Mouse (Mus musculus) liver, postnatal 0 days (tissue): ENCODE data around the gene Inhbc. TPM values are rescaled to one million over a fixed set of nuclear protein-coding genes. Genes with fewer than 3 reads are reported as not detected.

ENCODE experiments used
- ATAC-seq: fragments of 200-750 bp; cut with Nextera tagmentation; 2 replicates; pipeline ENCODE4 v1.8.0; 2017; ENCODE audit warnings: mild to moderate bottlenecking, moderate library complexity
- DNase-seq: peaks from one replicate; pipeline ENCODE4 v3.0.0-alpha.2; 2016
- H3K27ac ChIP-seq: fragments of 300-500 bp; sonication (generic); 2 replicates; pipeline ENCODE4 v1.5.1; 2014; ENCODE audit warnings: antibody characterized with exemption, moderate library complexity, mild to moderate bottlenecking, low read depth
- H3K27me3 ChIP-seq: fragments of 300-500 bp; sonication (generic); 2 replicates; pipeline ENCODE4 v1.6.1; 2014; ENCODE audit warnings: low read length, control low read depth, mixed read lengths; ENCODE audit not compliant: insufficient read depth
- H3K36me3 ChIP-seq: fragments of 300-500 bp; sonication (generic); replicated peaks from 2 replicates; pipeline ENCODE4 v1.6.1; 2014; ENCODE audit warnings: mild to moderate bottlenecking, control low read depth, low read length, moderate library complexity, mixed read lengths; ENCODE audit not compliant: insufficient read depth
- H3K4me1 ChIP-seq: fragments of 300-500 bp; sonication (generic); 2 replicates; pipeline ENCODE4 v1.6.1; 2014; ENCODE audit warnings: antibody characterized with exemption, mild to moderate bottlenecking, control low read depth; ENCODE audit not compliant: insufficient read depth
- H3K4me2 ChIP-seq: fragments of 300-500 bp; sonication (generic); 2 replicates; pipeline ENCODE4 v1.6.1; 2014; ENCODE audit warnings: low read depth, mild to moderate bottlenecking, low read length, moderate library complexity, mixed read lengths
- H3K4me3 ChIP-seq: fragments of 300-500 bp; sonication (generic); 2 replicates; pipeline ENCODE4 v1.5.1; 2014; ENCODE audit warnings: low read depth, low read length
- H3K9ac ChIP-seq: fragments of 300-500 bp; sonication (generic); replicated peaks from 2 replicates; pipeline ENCODE4 v1.6.1; 2014; ENCODE audit warnings: mild to moderate bottlenecking, moderate library complexity
- H3K9me3 ChIP-seq: fragments of 300-500 bp; sonication (generic); 2 replicates; pipeline ENCODE4 v1.6.1; 2016; ENCODE audit warnings: mild to moderate bottlenecking, control low read depth, low read length, mixed read lengths
- CTCF ChIP-seq: sonication (generic); IDR thresholded peaks from 2 replicates; pipeline ENCODE4 v1.5.1; 2016; ENCODE audit warnings: antibody characterized with exemption, low read depth
- EP300 ChIP-seq: IDR thresholded peaks from 2 replicates; pipeline ENCODE4 v1.6.1; 2016; ENCODE audit warnings: antibody characterized with exemption, low read depth, mild to moderate bottlenecking
- WGBS: fragments of 180-500 bp; shearing (Covaris S2); extraction: QIAGEN DNeasy Blood & Tissue Kit; methylation state at CpG from one replicate; pipeline ENCODE4 v1.1.7; 2014; ENCODE audit not compliant: insufficient replicate concordance; 5-methylcytosine and 5-hydroxymethylcytosine counted together
- polyA plus RNA-seq: library from polyadenylated mRNA; unstranded; fragments of >200 nt; fragmentation: Nextera tagmentation; extraction: Ambion mirVana; gene quantifications from 2 replicates; pipeline ENCODE4 v1.2.1, GENCODE M21; 2015

The Inhbc gene
- polyA plus RNA-seq, 1 experiment from 2014 or later = 27.2 TPM

- Histone ChIP-seq H3K36me3 (no peaks in the 10 kb centered on the region), H3K4me3 (no peak overlapping the region), H3K9ac (no peak overlapping the region), H3K27ac (no peak overlapping the region), H3K9me3 (no peaks in the 10 kb centered on the region), H3K27me3 (peaks cover 24% of the 10 kb centered on the region), H3K4me1 (peaks cover 6% of the 10 kb centered on the region), H3K4me2 (no peak overlapping the region)
- 45% methylated on average over 1 of the region's 1 CpGs for WGBS
- no peak for TF ChIP-seq CTCF
- ATAC-seq (no peak), DNase-seq (no peak)
Observed at GRCm38 (mm10) chr10:127335271-127335670, 35.0 kb downstream of the Inhbc start.

- WGBS = 56% methylated on average over 5 of the region's 5 CpGs
- peak; percentile 17 for DNase-seq
- no peak overlapping the region for H3K4me3 ChIP-seq
- no peaks in the 10 kb centered on the region for H3K4me1 ChIP-seq
- H3K36me3 ChIP-seq = no peaks in the 10 kb centered on the region
- H3K4me2 ChIP-seq = no peak overlapping the region
- TF ChIP-seq CTCF (peak; percentile 64), EP300 (no peak)
- H3K9ac ChIP-seq = no peak overlapping the region
- peaks cover 10% of the 10 kb centered on the region; the same call in 1 of the 2 replicates for H3K27me3 ChIP-seq
- H3K9me3 ChIP-seq = no peaks in the 10 kb centered on the region
- ATAC-seq = no peak
- no peak overlapping the region for H3K27ac ChIP-seq
Observed at GRCm38 (mm10) chr10:127333152-127333551, 37.1 kb downstream of the Inhbc start.

GRCm38 (mm10) chr10:127332211-127332874 is 37.9 kb downstream of the Inhbc start:
- peaks cover 5% of the 10 kb centered on the region for H3K36me3 ChIP-seq
- peak overlapping the region; percentile 13; the same call in 1 of the 2 replicates for H3K4me2 ChIP-seq
- no peaks in the 10 kb centered on the region for H3K4me1 ChIP-seq
- no peak for TF ChIP-seq EP300
- peak; percentile 47 for TF ChIP-seq CTCF
- WGBS = 40% methylated on average over 30 of the region's 31 CpGs
- H3K27ac ChIP-seq = no peak overlapping the region
- DNase-seq = peak; percentile 15
- ATAC-seq = 0 out of 2 replicates have a peak, but pooled peaks have one; percentile 14
- H3K4me3 ChIP-seq = no peak overlapping the region
- no peaks in the 10 kb centered on the region for H3K9me3 ChIP-seq
- H3K9ac ChIP-seq = no peak overlapping the region
- 0 out of 2 replicates have a peak, but pooled peaks cover 5% of the 10 kb centered on the region for H3K27me3 ChIP-seq

- Histone ChIP-seq H3K4me2 (no peak overlapping the region), H3K27me3 (0 out of 2 replicates have a peak, but pooled peaks cover 3% of the 10 kb centered on the region), H3K27ac (no peak overlapping the region), H3K4me3 (no peak overlapping the region), H3K36me3 (peaks cover 5% of the 10 kb centered on the region), H3K9me3 (no peaks in the 10 kb centered on the region), H3K9ac (no peak overlapping the region), H3K4me1 (peaks cover 18% of the 10 kb centered on the region)
- TF ChIP-seq EP300 (no peak), CTCF (no peak)
- no peak for DNase-seq
- WGBS = 75% methylated on average over 7 of the region's 7 CpGs
- ATAC-seq = peak; percentile 39; the same call in 1 of the 2 replicates
Observed at GRCm38 (mm10) chr10:127330212-127330611, 40.0 kb downstream of the Inhbc start.

GRCm38 (mm10) chr10:127327461-127328145 is 42.6 kb downstream of the Inhbc start:
- Histone ChIP-seq H3K4me2 (no peak overlapping the region), H3K9ac (no peak overlapping the region), H3K4me3 (no peak overlapping the region)

GRCm38 (mm10) chr10:127326828-127327227 is 43.4 kb downstream of the Inhbc start:
- Histone ChIP-seq H3K27ac (no peak overlapping the region), H3K4me3 (peak overlapping the region; percentile 56), H3K9ac (peak overlapping the region; percentile 66), H3K36me3 (peaks cover 5% of the 10 kb centered on the region), H3K9me3 (no peaks in the 10 kb centered on the region), H3K27me3 (no peaks in the 10 kb centered on the region), H3K4me1 (peaks cover 22% of the 10 kb centered on the region), H3K4me2 (peak overlapping the region; percentile 91)
- TF ChIP-seq EP300 (no peak), CTCF (no peak)
- no peak; the same call in 1 of the 2 replicates for ATAC-seq
- 35% methylated on average over 29 of the region's 29 CpGs for WGBS
- no peak for DNase-seq

More at GRCm38 (mm10) chr10:127327461-127328145, 42.6 kb downstream of the Inhbc start:
- no peak for TF ChIP-seq CTCF
- no peak for TF ChIP-seq EP300
- Histone ChIP-seq H3K4me1 (peaks cover 22% of the 10 kb centered on the region), H3K27ac (no peak overlapping the region), H3K27me3 (0 out of 2 replicates have a peak, but pooled peaks cover 3% of the 10 kb centered on the region), H3K9me3 (no peaks in the 10 kb centered on the region), H3K36me3 (peaks cover 5% of the 10 kb centered on the region)
- DNase-seq (no peak), ATAC-seq (no peak)
- 75% methylated on average over 18 of the region's 18 CpGs for WGBS
